Mouse (Mus musculus): ENCODE measurements around the gene Gypa.

The Gypa gene

GRCm38 (mm10) chr8:80500244-80500643, 6.7 kb downstream of the Gypa start:
- Histone ChIP-seq H3K27me3 (ENCODE audit: insufficient read depth, low read length) (no peaks in the 10 kb centered on the region), H3K4me3 (replicated peaks; ENCODE audit: low read length) (no peak overlapping the region), H3K36me3 (ENCODE audit: insufficient read depth, low read length) (no peaks in the 10 kb centered on the region), H3K9me3 (ENCODE audit: low read length) (no peaks in the 10 kb centered on the region), H3K4me1 (replicated peaks; ENCODE audit: low read depth, low read length) (no peaks in the 10 kb centered on the region)
- TF ChIP-seq NANOG (IDR thresholded peaks at IDR 0.05; ENCODE audit: borderline replicate concordance, low read length) (no peak), POU5F1 (IDR thresholded peaks at IDR 0.05; ENCODE audit: borderline replicate concordance, low read length) (no peak), CTCF (conservative IDR thresholded peaks at IDR 0.05; ENCODE audit: low read length) (no peak)

GRCm38 (mm10) chr8:80500773-80501172, 7.2 kb downstream of the Gypa start:
- no peaks in the 10 kb centered on the region for H3K9me3 ChIP-seq (ENCODE audit: low read length)
- H3K4me1 ChIP-seq (replicated peaks; ENCODE audit: low read depth, low read length): no peaks in the 10 kb centered on the region
- no peak for TF ChIP-seq NANOG (IDR thresholded peaks at IDR 0.05; ENCODE audit: borderline replicate concordance, low read length)
- TF ChIP-seq CTCF (conservative IDR thresholded peaks at IDR 0.05; ENCODE audit: low read length): no peak
- no peak for TF ChIP-seq POU5F1 (IDR thresholded peaks at IDR 0.05; ENCODE audit: borderline replicate concordance, low read length)
- no peaks in the 10 kb centered on the region for H3K27me3 ChIP-seq (ENCODE audit: insufficient read depth, low read length)
- H3K4me3 ChIP-seq (replicated peaks; ENCODE audit: low read length): no peak overlapping the region
- no peaks in the 10 kb centered on the region for H3K36me3 ChIP-seq (ENCODE audit: insufficient read depth, low read length)

- no peak overlapping the region for H3K4me3 ChIP-seq (replicated peaks; ENCODE audit: low read length)
- no peaks in the 10 kb centered on the region for H3K4me1 ChIP-seq (replicated peaks; ENCODE audit: low read depth, low read length)
- H3K27me3 ChIP-seq (ENCODE audit: insufficient read depth, low read length): no peaks in the 10 kb centered on the region
- TF ChIP-seq NANOG (IDR thresholded peaks at IDR 0.05; ENCODE audit: borderline replicate concordance, low read length) (no peak), POU5F1 (IDR thresholded peaks at IDR 0.05; ENCODE audit: borderline replicate concordance, low read length) (no peak), CTCF (conservative IDR thresholded peaks at IDR 0.05; ENCODE audit: low read length) (no peak)
- no peaks in the 10 kb centered on the region for H3K36me3 ChIP-seq (ENCODE audit: insufficient read depth, low read length)
- H3K9me3 ChIP-seq (ENCODE audit: low read length): no peaks in the 10 kb centered on the region
Measured at GRCm38 (mm10) chr8:80501283-80501682, 7.7 kb downstream of the Gypa start.

- TF ChIP-seq NANOG (IDR thresholded peaks at IDR 0.05; ENCODE audit: borderline replicate concordance, low read length): no peak
- TF ChIP-seq POU5F1 (IDR thresholded peaks at IDR 0.05; ENCODE audit: borderline replicate concordance, low read length): no peak
- no peak for TF ChIP-seq CTCF (conservative IDR thresholded peaks at IDR 0.05; ENCODE audit: low read length)
- Histone ChIP-seq H3K4me3 (replicated peaks; ENCODE audit: low read length) (no peak overlapping the region), H3K27me3 (ENCODE audit: insufficient read depth, low read length) (no peaks in the 10 kb centered on the region), H3K36me3 (ENCODE audit: insufficient read depth, low read length) (no peaks in the 10 kb centered on the region), H3K4me1 (replicated peaks; ENCODE audit: low read depth, low read length) (no peaks in the 10 kb centered on the region), H3K9me3 (ENCODE audit: low read length) (peaks cover under 1% of the 10 kb centered on the region)
Measured at GRCm38 (mm10) chr8:80526382-80527355, 33.1 kb downstream of the Gypa start.

- H3K9me3 ChIP-seq (ENCODE audit: low read length): no peaks in the 10 kb centered on the region
- TF ChIP-seq NANOG (IDR thresholded peaks at IDR 0.05; ENCODE audit: borderline replicate concordance, low read length): no peak
- TF ChIP-seq POU5F1 (IDR thresholded peaks at IDR 0.05; ENCODE audit: borderline replicate concordance, low read length): no peak
- TF ChIP-seq CTCF (conservative IDR thresholded peaks at IDR 0.05; ENCODE audit: low read length): no peak
- H3K27me3 ChIP-seq (ENCODE audit: insufficient read depth, low read length): no peaks in the 10 kb centered on the region
- H3K4me1 ChIP-seq (replicated peaks; ENCODE audit: low read depth, low read length): no peaks in the 10 kb centered on the region
- no peak overlapping the region for H3K4me3 ChIP-seq (replicated peaks; ENCODE audit: low read length)
- no peaks in the 10 kb centered on the region for H3K36me3 ChIP-seq (ENCODE audit: insufficient read depth, low read length)
Measured at GRCm38 (mm10) chr8:80541836-80542235, 48.3 kb downstream of the Gypa start.

- TF ChIP-seq NANOG (IDR thresholded peaks at IDR 0.05; ENCODE audit: borderline replicate concordance, low read length) (no peak), CTCF (conservative IDR thresholded peaks at IDR 0.05; ENCODE audit: low read length) (no peak), POU5F1 (IDR thresholded peaks at IDR 0.05; ENCODE audit: borderline replicate concordance, low read length) (no peak)
- no peaks in the 10 kb centered on the region for H3K27me3 ChIP-seq (ENCODE audit: insufficient read depth, low read length)
- H3K9me3 ChIP-seq (ENCODE audit: low read length): no peaks in the 10 kb centered on the region
- H3K36me3 ChIP-seq (ENCODE audit: insufficient read depth, low read length): no peaks in the 10 kb centered on the region
- peaks cover 7% of the 10 kb centered on the region; the same call in 1 of the 2 replicates for H3K4me1 ChIP-seq (replicated peaks; ENCODE audit: low read depth, low read length)
- no peak overlapping the region for H3K4me3 ChIP-seq (replicated peaks; ENCODE audit: low read length)
Measured at GRCm38 (mm10) chr8:80550436-80550835, 56.9 kb downstream of the Gypa start.

GRCm38 (mm10) chr8:80551303-80551702, 57.7 kb downstream of the Gypa start:
- H3K9me3 ChIP-seq (ENCODE audit: low read length): no peaks in the 10 kb centered on the region
- H3K27me3 ChIP-seq (ENCODE audit: insufficient read depth, low read length): no peaks in the 10 kb centered on the region; the same call in 1 of the 2 replicates
- no peaks in the 10 kb centered on the region for H3K36me3 ChIP-seq (ENCODE audit: insufficient read depth, low read length)
- peaks cover 12% of the 10 kb centered on the region; the same call in 1 of the 2 replicates for H3K4me1 ChIP-seq (replicated peaks; ENCODE audit: low read depth, low read length)
- no peak overlapping the region for H3K4me3 ChIP-seq (replicated peaks; ENCODE audit: low read length)
- TF ChIP-seq CTCF (conservative IDR thresholded peaks at IDR 0.05; ENCODE audit: low read length) (no peak), POU5F1 (IDR thresholded peaks at IDR 0.05; ENCODE audit: borderline replicate concordance, low read length) (no peak), NANOG (IDR thresholded peaks at IDR 0.05; ENCODE audit: borderline replicate concordance, low read length) (no peak)

GRCm38 (mm10) chr8:80554991-80555390, 61.4 kb downstream of the Gypa start:
- TF ChIP-seq CTCF (conservative IDR thresholded peaks at IDR 0.05; ENCODE audit: low read length) (no peak), POU5F1 (IDR thresholded peaks at IDR 0.05; ENCODE audit: borderline replicate concordance, low read length) (no peak), NANOG (IDR thresholded peaks at IDR 0.05; ENCODE audit: borderline replicate concordance, low read length) (no peak)
- peaks cover 12% of the 10 kb centered on the region; the same call in 1 of the 2 replicates for H3K4me1 ChIP-seq (replicated peaks; ENCODE audit: low read depth, low read length)
- H3K9me3 ChIP-seq (ENCODE audit: low read length): no peaks in the 10 kb centered on the region
- no peaks in the 10 kb centered on the region; the same call in 1 of the 2 replicates for H3K27me3 ChIP-seq (ENCODE audit: insufficient read depth, low read length)
- H3K36me3 ChIP-seq (ENCODE audit: insufficient read depth, low read length): no peaks in the 10 kb centered on the region
- H3K4me3 ChIP-seq (replicated peaks; ENCODE audit: low read length): no peak overlapping the region

All from E14TG2a.4 (cell line).